Mouse (Mus musculus): ENCODE data around the gene Zdhhc21.

Zdhhc21 gene

GRCm38 (mm10) chr4:82859131-82860125, at the start of gene Zdhhc21:
Zdhhc21 (minus strand) TSS chr4:82859958.
- no peak for DNase-seq (ENCODE audit: extremely low read depth, low read depth)

GRCm38 (mm10) chr4:82895227-82895626, 35.5 kb upstream of the Zdhhc21 start:
- DNase-seq (ENCODE audit: extremely low read depth, low read depth), result no peak

GRCm38 (mm10) chr4:82892247-82892646, 32.5 kb upstream of the Zdhhc21 start:
- no peak for DNase-seq (ENCODE audit: extremely low read depth, low read depth)

GRCm38 (mm10) chr4:82891566-82891965, 31.8 kb upstream of the Zdhhc21 start:
- no peak for DNase-seq (ENCODE audit: extremely low read depth, low read depth)

- no peak for DNase-seq (ENCODE audit: extremely low read depth, low read depth)
These were observed 31.3 kb upstream of the Zdhhc21 start for GRCm38 (mm10) chr4:82891049-82891448.

GRCm38 (mm10) chr4:82890585-82890984, 30.8 kb upstream of the Zdhhc21 start:
- DNase-seq (ENCODE audit: extremely low read depth, low read depth), result no peak

- no peak for DNase-seq (ENCODE audit: extremely low read depth, low read depth)
These were observed 26.4 kb upstream of the Zdhhc21 start for GRCm38 (mm10) chr4:82886148-82886547.

- DNase-seq (ENCODE audit: extremely low read depth, low read depth), result no peak
These were observed 25.8 kb upstream of the Zdhhc21 start for GRCm38 (mm10) chr4:82885535-82885913.

- DNase-seq (ENCODE audit: extremely low read depth, low read depth), result no peak
These were observed 25.1 kb upstream of the Zdhhc21 start, which contains the start of gene Cer1 for GRCm38 (mm10) chr4:82884636-82885534. Cer1 (minus strand) TSS chr4:82885148.

- DNase-seq (ENCODE audit: extremely low read depth, low read depth), result no peak
These were observed 22.7 kb upstream of the Zdhhc21 start for GRCm38 (mm10) chr4:82882500-82882899.

- DNase-seq (ENCODE audit: extremely low read depth, low read depth), result no peak
These were observed 21.6 kb upstream of the Zdhhc21 start for GRCm38 (mm10) chr4:82881366-82881765.

GRCm38 (mm10) chr4:82880243-82880642, 20.5 kb upstream of the Zdhhc21 start:
- no peak for DNase-seq (ENCODE audit: extremely low read depth, low read depth)

- DNase-seq (ENCODE audit: extremely low read depth, low read depth), result no peak
These were observed 19.4 kb upstream of the Zdhhc21 start for GRCm38 (mm10) chr4:82879152-82879551.

GRCm38 (mm10) chr4:82876656-82877055, 16.9 kb upstream of the Zdhhc21 start:
- no peak for DNase-seq (ENCODE audit: extremely low read depth, low read depth)

GRCm38 (mm10) chr4:82875532-82875931, 15.8 kb upstream of the Zdhhc21 start:
- DNase-seq (ENCODE audit: extremely low read depth, low read depth), result no peak

GRCm38 (mm10) chr4:82874791-82875190, 15.0 kb upstream of the Zdhhc21 start:
- DNase-seq (ENCODE audit: extremely low read depth, low read depth), result no peak

GRCm38 (mm10) chr4:82872548-82872947, 12.8 kb upstream of the Zdhhc21 start:
- DNase-seq (ENCODE audit: extremely low read depth, low read depth), result no peak

GRCm38 (mm10) chr4:82872121-82872520, 12.4 kb upstream of the Zdhhc21 start:
- DNase-seq (ENCODE audit: extremely low read depth, low read depth), result no peak

GRCm38 (mm10) chr4:82870931-82871330, 11.2 kb upstream of the Zdhhc21 start:
- DNase-seq (ENCODE audit: extremely low read depth, low read depth), result no peak

- no peak for DNase-seq (ENCODE audit: extremely low read depth, low read depth)
These were observed 8.1 kb upstream of the Zdhhc21 start for GRCm38 (mm10) chr4:82867731-82868445.

GRCm38 (mm10) chr4:82867111-82867510, 7.4 kb upstream of the Zdhhc21 start:
- no peak for DNase-seq (ENCODE audit: extremely low read depth, low read depth)

All from MEL-GATA-1-ER (cell line).